Mouse (Mus musculus): ENCODE measurements around the gene Sbk1. TPM values are rescaled to one million over a fixed set of nuclear protein-coding genes. Genes with fewer than 3 reads are reported as not detected.
"Not testable (repeated sequence)": the region's sequence is repeated elsewhere in the genome, so short reads cannot be mapped to it uniquely, and the experiment has no call there.

The Sbk1 gene
- polyA plus RNA-seq, 1 experiment from 2014 or later: 16.8 TPM

GRCm38 (mm10) chr7:126325576-126326273, 53.3 kb downstream of the Sbk1 start:
- 23% methylated on average over 9 of the region's 9 CpGs for WGBS
- ATAC-seq (ENCODE audit: insufficient number of reproducible peaks, insufficient read depth, low FRiP score, low read depth); H3K4me1 ChIP-seq (ENCODE audit: control insufficient read depth in 2 of 2, insufficient read depth in 2 of 2, low read length in 2 of 2); H3K27me3 ChIP-seq (ENCODE audit: control insufficient read depth, insufficient read depth, low read length); H3K36me3 ChIP-seq (ENCODE audit: control insufficient read depth, insufficient read depth, low read length); H3K9ac ChIP-seq (ENCODE audit: low read length); H3K27ac ChIP-seq (replicated peaks in 1 of 2; ENCODE audit: control insufficient read depth in 1 of 2, insufficient read depth in 1 of 2, low read depth in 2 of 2, low read length in 2 of 2); H3K9me3 ChIP-seq (ENCODE audit: control insufficient read depth, low read length); H3K4me2 ChIP-seq (ENCODE audit: low read length); H3K4me3 ChIP-seq (ENCODE audit: control insufficient read depth in 1 of 2, insufficient read depth in 1 of 2, low read depth in 1 of 2, low read length in 2 of 2): not testable (repeated sequence)

- 76% methylated on average over 5 of the region's 6 CpGs for WGBS
- not testable (repeated sequence) for H3K27me3 ChIP-seq (ENCODE audit: control insufficient read depth, insufficient read depth, low read length); H3K9me3 ChIP-seq (ENCODE audit: control insufficient read depth, low read length); H3K9ac ChIP-seq (ENCODE audit: low read length); H3K27ac ChIP-seq (replicated peaks in 1 of 2; ENCODE audit: control insufficient read depth in 1 of 2, insufficient read depth in 1 of 2, low read depth in 2 of 2, low read length in 2 of 2); H3K4me1 ChIP-seq (ENCODE audit: control insufficient read depth in 2 of 2, insufficient read depth in 2 of 2, low read length in 2 of 2); H3K4me2 ChIP-seq (ENCODE audit: low read length); ATAC-seq (ENCODE audit: insufficient number of reproducible peaks, insufficient read depth, low FRiP score, low read depth); H3K36me3 ChIP-seq (ENCODE audit: control insufficient read depth, insufficient read depth, low read length); H3K4me3 ChIP-seq (ENCODE audit: control insufficient read depth in 1 of 2, insufficient read depth in 1 of 2, low read depth in 1 of 2, low read length in 2 of 2)
These were observed 56.4 kb downstream of the Sbk1 start for GRCm38 (mm10) chr7:126328848-126329247.

- Histone ChIP-seq H3K4me1 (ENCODE audit: control insufficient read depth in 2 of 2, insufficient read depth in 2 of 2, low read length in 2 of 2) (no peaks in the 10 kb centered on the region), H3K9ac (ENCODE audit: low read length) (no peak overlapping the region), H3K36me3 (ENCODE audit: control insufficient read depth, insufficient read depth, low read length) (no peaks in the 10 kb centered on the region), H3K27ac (replicated peaks in 1 of 2; ENCODE audit: control insufficient read depth in 1 of 2, insufficient read depth in 1 of 2, low read depth in 2 of 2, low read length in 2 of 2) (no peak overlapping the region), H3K4me2 (ENCODE audit: low read length) (no peak overlapping the region), H3K9me3 (ENCODE audit: control insufficient read depth, low read length) (no peaks in the 10 kb centered on the region), H3K27me3 (ENCODE audit: control insufficient read depth, insufficient read depth, low read length) (0 out of 2 replicates have a peak, but pooled peaks cover 4% of the 10 kb centered on the region), H3K4me3 (ENCODE audit: control insufficient read depth in 1 of 2, insufficient read depth in 1 of 2, low read depth in 1 of 2, low read length in 2 of 2) (no peak overlapping the region)
- WGBS: 80% methylated on average over 9 of the region's 9 CpGs
- no peak for ATAC-seq (ENCODE audit: insufficient number of reproducible peaks, insufficient read depth, low FRiP score, low read depth)
These were observed 57.7 kb downstream of the Sbk1 start for GRCm38 (mm10) chr7:126329907-126330645.

- H3K4me3 ChIP-seq (ENCODE audit: control insufficient read depth in 1 of 2, insufficient read depth in 1 of 2, low read depth in 1 of 2, low read length in 2 of 2): no peak overlapping the region
- ATAC-seq (ENCODE audit: insufficient number of reproducible peaks, insufficient read depth, low FRiP score, low read depth): no peak
- whole genome bisulfite sequencing: 46% methylated on average over 2 of the region's 2 CpGs
These were observed 58.3 kb downstream of the Sbk1 start for GRCm38 (mm10) chr7:126330693-126331092.

GRCm38 (mm10) chr7:126332691-126333090, 60.3 kb downstream of the Sbk1 start:
- Histone ChIP-seq H3K9me3 (ENCODE audit: control insufficient read depth, low read length) (no peaks in the 10 kb centered on the region), H3K4me3 (ENCODE audit: control insufficient read depth in 1 of 2, insufficient read depth in 1 of 2, low read depth in 1 of 2, low read length in 2 of 2) (no peak overlapping the region), H3K27me3 (ENCODE audit: control insufficient read depth, insufficient read depth, low read length) (no peaks in the 10 kb centered on the region), H3K36me3 (ENCODE audit: control insufficient read depth, insufficient read depth, low read length) (no peaks in the 10 kb centered on the region), H3K4me1 (ENCODE audit: control insufficient read depth in 2 of 2, insufficient read depth in 2 of 2, low read length in 2 of 2) (no peaks in the 10 kb centered on the region), H3K27ac (replicated peaks in 1 of 2; ENCODE audit: control insufficient read depth in 1 of 2, insufficient read depth in 1 of 2, low read depth in 2 of 2, low read length in 2 of 2) (no peak overlapping the region), H3K9ac (ENCODE audit: low read length) (no peak overlapping the region), H3K4me2 (ENCODE audit: low read length) (no peak overlapping the region)
- ATAC-seq (ENCODE audit: insufficient number of reproducible peaks, insufficient read depth, low FRiP score, low read depth): no peak
- 70% methylated on average over 3 of the region's 3 CpGs for WGBS

More at GRCm38 (mm10) chr7:126330693-126331092, 58.3 kb downstream of the Sbk1 start:
- no peak overlapping the region for H3K27ac ChIP-seq (replicated peaks in 1 of 2; ENCODE audit: control insufficient read depth in 1 of 2, insufficient read depth in 1 of 2, low read depth in 2 of 2, low read length in 2 of 2)
- H3K36me3 ChIP-seq (ENCODE audit: control insufficient read depth, insufficient read depth, low read length): no peaks in the 10 kb centered on the region
- H3K9me3 ChIP-seq (ENCODE audit: control insufficient read depth, low read length): no peaks in the 10 kb centered on the region
- 0 out of 2 replicates have a peak, but pooled peaks cover 4% of the 10 kb centered on the region for H3K27me3 ChIP-seq (ENCODE audit: control insufficient read depth, insufficient read depth, low read length)
- H3K4me1 ChIP-seq (ENCODE audit: control insufficient read depth in 2 of 2, insufficient read depth in 2 of 2, low read length in 2 of 2): no peaks in the 10 kb centered on the region
- H3K9ac ChIP-seq (ENCODE audit: low read length): no peak overlapping the region
- H3K4me2 ChIP-seq (ENCODE audit: low read length): no peak overlapping the region

DNA sequence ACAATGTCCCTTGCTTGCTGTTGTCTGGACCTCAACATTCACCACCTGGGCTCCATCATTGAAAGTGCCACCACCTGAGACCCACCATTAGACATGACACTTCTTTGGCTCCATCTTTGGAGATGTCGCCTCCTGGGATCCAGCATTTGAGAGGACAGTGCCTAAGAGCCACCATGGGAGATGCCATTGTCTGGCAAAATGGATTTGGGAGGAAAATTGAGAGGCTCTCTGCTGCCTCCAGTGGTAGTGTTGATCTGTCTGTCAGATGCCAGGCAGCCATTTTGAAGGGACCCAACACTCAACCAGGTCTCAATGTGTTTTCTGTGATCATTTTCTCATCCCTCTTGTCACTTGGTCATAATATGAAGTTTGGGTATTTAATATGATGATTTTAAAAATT, 63.1 kb downstream of the Sbk1 start:
- Histone ChIP-seq H3K9me3 (ENCODE audit: control insufficient read depth, low read length) (no peaks in the 10 kb centered on the region), H3K27ac (replicated peaks in 1 of 2; ENCODE audit: control insufficient read depth in 1 of 2, insufficient read depth in 1 of 2, low read depth in 2 of 2, low read length in 2 of 2) (no peak overlapping the region), H3K36me3 (ENCODE audit: control insufficient read depth, insufficient read depth, low read length) (no peaks in the 10 kb centered on the region), H3K4me1 (ENCODE audit: control insufficient read depth in 2 of 2, insufficient read depth in 2 of 2, low read length in 2 of 2) (peaks cover 2 to 7% of the 10 kb centered on the region in 2 experiments), H3K4me3 (ENCODE audit: control insufficient read depth in 1 of 2, insufficient read depth in 1 of 2, low read depth in 1 of 2, low read length in 2 of 2) (no peak overlapping the region), H3K27me3 (ENCODE audit: control insufficient read depth, insufficient read depth, low read length) (no peaks in the 10 kb centered on the region), H3K4me2 (ENCODE audit: low read length) (no peak overlapping the region), H3K9ac (ENCODE audit: low read length) (no peak overlapping the region)
- ATAC-seq (ENCODE audit: insufficient number of reproducible peaks, insufficient read depth, low FRiP score, low read depth): no peak
- 71% methylated on average over 1 of the region's 1 CpGs for WGBS

GRCm38 (mm10) chr7:126338906-126339305, 66.5 kb downstream of the Sbk1 start:
- 73% methylated on average over 8 of the region's 8 CpGs for WGBS
- Histone ChIP-seq H3K9ac (ENCODE audit: low read length) (no peak overlapping the region), H3K27ac (replicated peaks in 1 of 2; ENCODE audit: control insufficient read depth in 1 of 2, insufficient read depth in 1 of 2, low read depth in 2 of 2, low read length in 2 of 2) (peak overlapping the region; percentile 19 to 37; a peak in 3 of 4 replicates)

More at GRCm38 (mm10) chr7:126338906-126339305, 66.5 kb downstream of the Sbk1 start:
- Histone ChIP-seq H3K9me3 (ENCODE audit: control insufficient read depth, low read length) (no peaks in the 10 kb centered on the region), H3K4me3 (ENCODE audit: control insufficient read depth in 1 of 2, insufficient read depth in 1 of 2, low read depth in 1 of 2, low read length in 2 of 2) (no peak overlapping the region), H3K4me1 (ENCODE audit: control insufficient read depth in 2 of 2, insufficient read depth in 2 of 2, low read length in 2 of 2) (peaks cover 6 to 13% of the 10 kb centered on the region in 2 experiments), H3K27me3 (ENCODE audit: control insufficient read depth, insufficient read depth, low read length) (no peaks in the 10 kb centered on the region), H3K36me3 (ENCODE audit: control insufficient read depth, insufficient read depth, low read length) (no peaks in the 10 kb centered on the region), H3K4me2 (ENCODE audit: low read length) (no peak overlapping the region)
- ATAC-seq (ENCODE audit: insufficient number of reproducible peaks, insufficient read depth, low FRiP score, low read depth): no peak
